Mouse (Mus musculus) spleen, postnatal 14 days (tissue): ENCODE results near the gene Npc1l1.
A peak's percentile ranks its signal among the peaks of the same experiment; 100 is the strongest.
"Not testable (repeated sequence)": the region's sequence is repeated elsewhere in the genome, so short reads cannot be mapped to it uniquely, and the experiment has no call there.

Experiments
- DNase-seq, 2 experiments: peaks; one replicate each; pipeline ENCODE4 v3.0.0; 2021 to 2022; ENCODE audit warnings: low spot score in 2 of 2

The Npc1l1 gene

DNA sequence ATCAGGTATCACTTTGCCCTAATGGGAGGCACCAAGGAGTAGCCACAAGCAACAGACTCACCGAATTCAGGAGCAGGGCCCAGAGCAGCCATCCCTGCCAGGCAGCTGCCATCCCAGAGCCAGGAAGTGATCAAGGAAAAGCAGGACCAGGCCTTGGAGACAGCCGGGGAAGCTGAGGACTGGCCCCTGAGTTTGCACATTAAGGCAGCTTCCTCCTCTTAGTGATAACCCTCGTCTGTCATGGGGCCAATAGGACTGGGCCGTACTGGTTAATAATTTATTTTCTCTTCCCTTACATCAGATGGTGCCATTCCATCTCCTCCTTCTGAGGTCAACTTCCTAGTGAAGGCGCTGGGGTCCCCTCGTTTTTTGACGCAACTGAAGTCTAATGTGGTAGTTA lies at the start of gene Npc1l1:
Npc1l1 (minus strand) TSS at position 132 of the 400 bp plus-strand sequence.
- no peak for DNase-seq

DNA sequence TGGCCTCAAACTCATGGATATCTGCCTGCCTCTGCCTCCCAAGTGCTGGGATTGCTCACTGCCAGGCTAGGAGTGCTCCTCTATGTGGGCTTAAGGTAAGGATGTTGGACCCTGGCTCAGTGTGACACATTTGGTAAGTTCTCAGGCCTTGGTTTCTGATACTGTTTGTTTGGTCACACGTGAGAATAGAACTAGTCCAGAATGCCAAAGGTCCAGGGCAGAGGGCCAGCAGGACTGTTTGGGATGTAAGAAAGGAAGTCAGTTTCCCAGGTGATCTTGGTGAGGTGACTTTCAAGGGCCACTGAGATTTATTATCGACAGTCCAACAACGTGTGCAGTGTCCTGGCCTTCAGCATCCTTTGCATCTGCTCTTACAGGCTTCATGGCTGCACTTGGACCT lies 46.5 kb upstream of the Npc1l1 start:
- DNase-seq = no peak

DNA sequence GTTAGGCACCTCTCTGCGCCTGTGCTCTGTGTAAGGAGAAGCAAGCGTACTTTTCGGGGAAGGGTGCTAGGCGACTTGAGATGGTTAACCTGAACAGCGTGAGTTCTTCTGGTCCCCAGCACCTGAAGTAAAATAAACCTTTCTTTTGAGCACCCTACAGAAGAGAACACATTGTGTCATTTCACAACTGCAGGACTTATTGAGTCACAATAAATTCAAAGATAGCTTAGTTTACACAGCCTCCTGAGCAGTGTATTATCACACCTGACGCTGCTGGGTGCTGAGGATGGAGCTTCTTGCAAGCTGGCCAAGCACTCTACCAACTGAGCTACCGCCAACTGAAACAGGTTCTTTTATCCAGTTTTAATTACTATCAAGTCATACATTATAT lies 45.1 kb upstream of the Npc1l1 start:
- no peak for DNase-seq

DNA sequence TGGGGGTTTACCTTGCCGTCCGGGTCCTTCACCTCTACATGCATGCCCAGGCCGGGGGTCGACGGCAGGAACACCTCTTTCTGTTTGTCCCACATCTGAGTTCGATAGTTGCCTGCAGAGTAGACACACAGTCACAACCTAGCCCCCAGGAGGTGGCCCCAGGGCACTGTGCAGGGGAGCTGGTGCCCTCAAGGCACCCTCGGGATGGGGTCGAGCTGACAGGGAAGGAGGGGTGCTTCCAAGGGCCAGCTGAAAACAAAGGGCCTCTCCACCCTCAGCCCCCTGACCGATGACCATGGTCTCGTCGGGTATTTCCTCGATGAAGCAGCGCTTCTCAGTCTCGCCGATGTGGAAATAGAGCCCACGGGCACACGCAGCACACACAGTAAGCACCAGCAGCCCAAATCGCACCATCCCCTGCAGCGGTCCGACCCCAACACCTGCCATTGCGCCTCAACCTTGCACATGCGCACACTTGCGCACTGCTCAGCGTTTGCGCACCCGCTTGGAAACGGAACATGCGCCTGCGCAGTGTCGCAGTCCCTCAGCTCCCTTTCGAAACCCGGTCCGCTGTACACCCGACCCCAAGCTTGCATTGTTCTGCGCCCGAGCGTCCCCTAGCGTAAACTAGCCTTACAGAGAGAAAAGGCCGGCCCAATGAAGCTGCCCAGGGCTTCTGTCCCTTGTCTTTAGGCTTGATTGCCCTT lies 44.6 kb upstream of the Npc1l1 start, which contains the start of gene Tmed4:
Tmed4 (minus strand) TSS at position 484 of the 707 bp plus-strand sequence.
- peak; percentile 94 to 97 for DNase-seq

DNA sequence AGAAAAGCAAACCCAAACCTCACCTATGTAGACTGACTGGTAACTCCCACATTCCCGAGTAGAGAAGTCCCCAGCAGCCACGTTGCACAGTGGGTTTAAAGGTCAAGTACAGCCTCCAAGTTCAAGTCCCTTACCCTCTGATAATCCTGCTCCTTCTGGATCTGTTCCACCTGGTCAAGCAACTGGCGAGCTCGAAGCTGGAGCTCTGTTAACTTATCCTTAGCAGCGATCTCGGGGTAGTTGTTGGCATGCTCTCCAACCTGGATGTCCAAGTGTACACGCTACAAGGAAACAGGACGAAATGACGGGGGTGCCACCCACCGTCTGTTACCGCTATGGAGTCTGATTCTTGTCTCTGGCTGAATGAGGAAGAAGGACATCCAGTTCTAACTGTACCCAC lies 43.7 kb upstream of the Npc1l1 start:
- DNase-seq = no peak

DNA sequence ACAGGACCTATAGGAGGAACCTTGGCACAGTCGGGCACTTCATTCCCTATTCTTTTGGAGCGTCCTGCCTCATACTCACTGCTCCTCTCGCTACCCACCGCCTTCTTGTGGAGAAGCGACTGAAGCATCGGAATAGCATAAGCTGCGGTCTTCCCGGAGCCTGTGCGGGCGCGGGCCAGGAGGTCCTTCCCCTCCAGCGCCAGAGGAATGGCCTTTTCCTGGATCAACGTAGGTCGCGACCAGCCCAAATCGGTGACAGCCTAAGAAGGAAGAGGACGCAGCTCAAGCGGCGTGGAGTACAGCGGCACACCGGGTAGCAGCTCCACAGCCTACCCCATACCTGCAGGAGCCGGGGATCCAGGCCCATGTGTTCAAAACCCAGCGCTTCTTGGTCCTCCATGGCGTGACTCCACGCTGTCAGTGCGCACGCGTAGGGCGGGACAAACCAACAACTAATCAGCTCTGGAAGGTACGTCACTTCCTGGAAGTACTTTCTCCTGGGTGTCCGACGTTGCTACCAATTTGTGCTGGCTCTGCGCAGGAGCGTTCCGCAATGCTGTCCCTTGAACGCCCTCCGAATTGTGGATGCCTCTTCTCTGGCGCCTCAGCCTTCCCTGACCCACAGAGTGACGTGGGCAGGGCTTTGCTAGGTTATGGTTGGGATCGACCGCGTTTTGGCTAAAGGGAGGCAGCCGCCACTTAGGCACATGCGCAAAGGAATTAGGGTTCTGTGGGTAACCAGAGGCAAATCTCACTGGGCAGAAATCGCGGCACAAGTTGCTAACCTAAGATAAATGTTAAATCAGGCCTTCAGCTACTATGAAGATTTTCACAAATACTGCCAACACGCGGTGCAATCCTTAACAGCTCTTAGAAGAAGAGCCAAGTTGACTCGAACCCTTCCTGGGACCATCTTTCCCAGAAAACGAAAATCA lies 37.6 kb upstream of the Npc1l1 start, which contains the start of gene Ddx56:
Ddx56 (minus strand) TSS at position 453 of the 935 bp plus-strand sequence.
- DNase-seq = peak; percentile 75 to 84

DNA sequence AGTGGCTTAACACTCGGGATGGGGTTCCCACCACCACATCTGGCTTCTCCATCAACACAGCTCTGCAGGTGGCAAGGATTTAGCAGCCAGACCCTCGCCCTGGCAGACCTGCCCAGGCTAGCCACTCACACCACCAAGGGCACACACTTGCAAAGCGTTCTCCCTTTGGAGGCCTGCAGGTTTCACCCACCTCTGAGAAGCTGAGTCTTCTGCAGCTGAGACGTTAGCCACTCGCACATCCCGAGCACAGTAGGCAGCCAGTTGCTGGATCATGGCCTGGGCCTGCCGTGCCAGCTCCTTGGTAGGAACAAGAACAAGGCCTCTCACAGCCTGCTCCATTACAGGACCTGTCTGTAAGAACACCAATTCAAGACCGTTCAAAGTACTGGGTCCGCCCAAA lies 36.7 kb upstream of the Npc1l1 start:
- DNase-seq = no peak

DNA sequence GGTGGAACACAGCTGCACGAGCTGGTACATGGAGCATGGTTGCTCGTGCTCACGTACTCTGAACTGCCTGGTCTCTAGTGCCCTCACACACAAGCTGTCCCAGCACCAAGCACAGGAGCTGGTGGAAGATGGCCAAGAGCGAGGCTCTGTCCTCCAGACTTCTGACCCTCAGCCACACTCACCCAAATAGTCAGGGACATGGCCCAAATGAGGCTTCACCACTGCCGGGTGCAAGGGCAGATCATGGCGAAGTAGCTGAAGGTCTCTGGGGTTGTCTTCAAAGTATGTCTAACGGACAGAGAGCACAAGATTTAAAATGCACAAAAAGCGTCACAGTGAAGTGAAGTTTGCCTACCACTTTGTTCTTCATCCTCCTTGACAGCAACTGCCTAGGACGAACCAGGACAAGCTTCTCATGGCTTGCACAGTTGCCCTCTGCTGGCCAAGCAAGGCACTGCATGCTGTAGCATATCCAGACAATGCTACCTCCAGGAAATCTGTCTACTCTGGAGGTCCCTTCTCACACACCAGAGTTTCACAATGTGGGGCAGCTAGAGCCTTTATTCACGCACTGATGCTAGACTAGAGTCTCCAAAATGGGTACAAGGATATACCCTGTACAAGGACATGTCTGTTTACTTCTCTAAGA lies 31.6 kb upstream of the Npc1l1 start:
- DNase-seq = peak; percentile 51 to 64

DNA sequence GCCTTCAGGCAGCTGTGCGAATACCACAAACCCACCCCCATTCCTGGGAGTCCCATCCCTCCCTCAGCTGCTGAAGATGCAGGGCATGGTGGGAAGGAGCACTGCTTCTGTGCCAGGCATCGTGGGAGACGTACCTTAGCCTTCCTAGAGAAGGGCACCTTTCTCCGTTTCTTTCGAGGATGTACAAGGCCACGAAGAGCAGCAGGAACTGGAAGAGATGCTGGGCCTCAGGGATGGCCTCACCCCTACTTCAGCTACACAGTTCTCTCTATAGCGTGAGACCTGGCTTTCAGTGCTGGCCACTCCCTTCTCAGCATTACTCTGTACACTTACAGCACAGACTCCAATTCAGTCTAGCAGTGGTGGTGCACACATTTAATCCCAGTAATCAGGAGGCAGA lies 29.5 kb upstream of the Npc1l1 start:
- no peak for DNase-seq

DNA sequence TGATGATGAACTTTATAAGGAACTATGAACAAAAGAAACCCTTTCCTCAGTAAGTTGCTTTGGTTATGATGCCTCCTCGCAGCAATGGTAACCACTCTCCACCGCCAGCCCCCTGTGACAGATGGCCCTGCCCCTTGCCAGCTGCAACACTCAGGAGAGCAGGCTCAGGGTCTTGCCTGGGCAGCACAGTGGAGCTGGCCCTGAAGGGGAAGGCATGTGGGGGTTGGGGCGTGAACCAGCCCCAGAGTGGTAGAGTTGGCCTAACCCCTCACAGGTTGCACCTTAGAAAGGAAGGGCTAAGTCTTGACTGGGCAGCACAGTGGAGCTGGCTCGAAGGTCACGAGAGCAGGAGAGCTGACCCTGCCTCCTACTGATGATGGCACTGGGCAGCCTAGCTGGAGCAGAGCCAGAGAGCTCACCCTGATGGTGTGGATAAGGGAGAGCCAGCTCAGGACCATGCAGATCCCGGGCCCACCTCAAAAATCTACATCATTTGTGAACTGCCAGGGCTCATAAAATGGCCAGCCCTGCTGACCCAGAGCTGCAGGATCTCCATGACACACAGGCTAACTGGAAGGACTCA lies 26.6 kb upstream of the Npc1l1 start:
- DNase-seq = no peak

DNA sequence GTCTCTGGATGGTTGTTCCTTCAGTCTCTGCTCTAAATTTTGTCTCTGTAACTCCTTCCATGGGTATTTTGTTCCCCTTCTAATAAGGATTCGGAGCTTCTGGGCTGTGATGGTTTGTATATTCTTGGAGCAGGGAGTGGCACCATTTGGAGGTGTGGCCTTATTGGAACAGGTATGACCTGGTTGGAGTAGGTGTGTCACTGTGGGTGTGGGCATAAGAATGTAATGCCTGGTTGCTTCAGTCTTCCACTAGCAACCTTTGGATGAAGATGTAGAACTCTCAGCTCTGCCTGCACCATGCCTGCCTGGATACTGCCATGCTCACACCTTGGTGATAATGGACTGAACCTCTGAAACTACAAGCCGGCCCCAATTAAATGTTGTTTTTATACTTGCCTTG lies 24.7 kb upstream of the Npc1l1 start:
- not testable (repeated sequence) for DNase-seq

DNA sequence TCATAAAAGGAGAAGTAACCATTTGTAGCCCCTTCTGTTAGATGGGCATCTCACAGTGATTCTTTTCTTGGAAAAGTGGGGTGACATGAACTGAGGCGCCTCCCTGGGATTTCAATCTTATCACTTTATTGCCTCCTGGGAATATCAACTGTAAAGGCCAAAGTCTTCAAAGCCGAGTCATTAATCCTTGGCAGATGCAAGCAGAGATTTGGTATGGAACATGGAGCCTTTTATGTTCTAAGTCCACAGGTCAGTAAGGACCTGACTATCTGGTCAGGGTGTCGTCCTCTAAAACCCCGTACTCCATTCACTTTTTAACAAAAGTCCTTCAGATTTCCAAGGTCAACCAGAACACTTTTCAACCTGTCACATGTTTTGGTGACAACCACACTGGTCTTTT lies 22.9 kb upstream of the Npc1l1 start:
- no peak for DNase-seq

DNA sequence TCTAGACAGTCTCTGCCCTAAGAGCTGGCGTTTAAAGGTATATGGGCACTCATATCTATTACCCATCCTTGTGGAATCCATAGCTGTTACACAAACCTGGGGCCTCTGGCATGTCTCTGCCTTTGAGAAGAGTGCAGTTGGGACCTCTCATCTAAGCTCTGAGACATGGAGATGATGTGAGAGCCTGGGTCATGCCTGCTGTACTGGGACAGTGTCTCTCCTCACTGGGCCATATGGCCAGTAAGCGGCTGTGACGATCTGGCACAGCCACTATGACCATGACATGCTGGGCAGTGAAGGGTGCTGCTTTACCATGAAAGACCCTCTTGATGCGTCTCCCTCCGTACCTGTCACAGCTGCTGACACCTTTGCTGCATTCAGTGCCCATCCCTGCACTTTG lies 22.3 kb upstream of the Npc1l1 start:
- no peak for DNase-seq

DNA sequence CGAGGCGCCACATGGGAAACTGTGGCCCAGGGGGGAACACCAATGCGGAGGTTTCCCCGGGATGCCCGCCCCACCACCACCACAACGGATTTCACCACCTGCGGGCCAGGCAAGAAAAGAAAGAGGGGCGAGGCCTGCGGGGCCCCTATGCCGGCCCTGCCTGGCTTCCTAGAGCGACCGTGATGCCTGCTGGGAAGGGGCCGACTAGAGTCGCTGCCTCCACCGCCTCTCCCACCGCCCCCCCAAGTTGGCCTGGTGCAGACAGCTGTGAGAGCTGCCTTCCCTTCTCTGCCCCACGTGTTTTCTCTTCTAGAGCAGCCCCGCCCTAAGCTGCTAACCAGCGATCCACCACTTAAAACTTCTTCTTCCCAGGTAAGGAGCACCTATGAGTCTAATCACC lies 14.8 kb upstream of the Npc1l1 start:
- no peak for DNase-seq

DNA sequence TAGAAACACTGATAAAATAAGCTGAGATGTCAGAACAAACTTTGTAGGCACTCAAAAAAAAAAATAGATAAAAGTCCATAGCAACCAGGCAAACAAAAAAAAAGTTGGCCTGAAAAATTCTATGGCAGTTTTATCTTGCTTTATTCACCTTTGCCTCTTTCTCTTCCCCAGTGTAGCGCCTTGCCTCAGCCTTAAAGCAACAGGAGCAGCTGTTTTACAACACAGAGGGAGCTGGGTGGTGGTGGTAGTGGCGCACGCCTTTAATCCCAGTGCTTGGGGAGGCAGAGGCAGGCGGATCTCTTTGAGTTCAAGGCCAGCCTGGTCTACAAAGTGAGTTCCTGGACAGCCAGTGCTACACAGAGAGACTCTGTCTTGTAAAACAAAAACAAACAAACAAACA lies 3.1 kb upstream of the Npc1l1 start:
- no peak for DNase-seq

DNA sequence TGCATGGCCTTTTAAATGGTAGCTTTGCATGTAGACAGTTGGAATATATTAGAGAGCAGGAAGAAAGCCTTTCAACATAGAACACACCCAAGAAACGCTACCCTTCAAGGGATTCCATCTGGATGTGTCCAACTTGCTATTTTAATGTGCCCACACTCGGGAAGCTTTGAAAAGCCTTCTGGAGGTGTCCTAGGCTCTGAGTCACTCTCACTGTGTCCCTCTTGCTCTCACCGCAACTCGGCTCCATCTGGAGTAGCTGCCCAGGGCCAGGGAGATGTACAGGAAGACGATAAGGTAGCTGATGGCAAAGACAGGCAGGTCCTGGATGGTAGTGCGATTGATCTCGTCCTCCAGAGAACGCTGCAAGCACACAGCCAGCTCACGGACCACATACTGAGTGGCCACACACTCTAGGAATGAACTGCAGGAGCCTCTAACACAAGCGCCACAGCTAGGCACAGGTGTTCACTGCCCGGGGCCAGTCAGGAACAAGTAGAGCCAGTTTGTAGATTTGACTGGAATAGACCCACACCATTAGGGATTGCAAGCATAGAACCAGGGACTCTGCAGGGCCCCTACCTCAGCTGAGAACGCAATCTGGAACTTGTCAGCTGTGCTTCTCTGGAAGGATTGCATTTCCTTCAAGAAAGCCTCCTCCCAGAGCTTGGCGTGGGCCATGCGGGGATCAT lies 5.3 kb downstream of the Npc1l1 start:
- DNase-seq = no peak

DNA sequence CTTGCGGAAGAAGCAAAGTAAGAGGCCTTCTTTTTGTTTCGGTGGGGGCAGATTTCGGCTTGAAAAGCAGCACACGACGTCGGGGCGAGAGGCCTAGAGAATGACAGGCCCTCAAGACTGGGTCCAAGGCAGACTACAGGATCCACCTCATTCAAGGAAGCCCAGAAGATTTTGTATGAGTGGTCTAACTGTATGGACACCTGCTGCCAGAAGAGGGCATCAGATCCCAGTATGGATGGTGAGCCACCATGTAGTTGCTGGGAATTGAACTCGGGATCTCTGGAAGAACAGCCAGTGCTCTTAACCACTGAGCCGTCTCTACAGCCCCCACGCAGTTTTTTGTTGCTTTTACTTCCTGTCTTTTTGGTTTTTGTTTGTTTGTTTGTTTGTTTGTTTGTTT lies 7.8 kb downstream of the Npc1l1 start:
- DNase-seq = no peak

DNA sequence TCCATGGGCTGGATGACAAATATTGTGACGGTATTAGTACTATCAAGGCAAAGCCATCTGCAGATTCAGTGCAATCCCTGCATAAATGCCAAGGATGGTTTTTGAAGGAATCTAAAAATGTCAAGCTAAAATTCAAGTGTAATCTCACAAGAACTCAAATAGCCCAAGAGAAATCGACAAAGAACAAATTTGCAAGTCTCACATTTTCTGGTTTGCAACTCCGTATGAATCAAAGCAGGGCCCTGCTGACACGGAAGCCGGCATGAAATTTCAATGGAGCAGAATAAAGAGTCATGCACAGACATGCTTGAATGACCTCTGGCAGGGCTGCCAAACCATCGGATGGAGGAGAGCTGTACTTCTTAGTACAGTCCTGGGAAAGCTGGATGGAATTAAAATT lies 10.0 kb downstream of the Npc1l1 start:
- DNase-seq = no peak

DNA sequence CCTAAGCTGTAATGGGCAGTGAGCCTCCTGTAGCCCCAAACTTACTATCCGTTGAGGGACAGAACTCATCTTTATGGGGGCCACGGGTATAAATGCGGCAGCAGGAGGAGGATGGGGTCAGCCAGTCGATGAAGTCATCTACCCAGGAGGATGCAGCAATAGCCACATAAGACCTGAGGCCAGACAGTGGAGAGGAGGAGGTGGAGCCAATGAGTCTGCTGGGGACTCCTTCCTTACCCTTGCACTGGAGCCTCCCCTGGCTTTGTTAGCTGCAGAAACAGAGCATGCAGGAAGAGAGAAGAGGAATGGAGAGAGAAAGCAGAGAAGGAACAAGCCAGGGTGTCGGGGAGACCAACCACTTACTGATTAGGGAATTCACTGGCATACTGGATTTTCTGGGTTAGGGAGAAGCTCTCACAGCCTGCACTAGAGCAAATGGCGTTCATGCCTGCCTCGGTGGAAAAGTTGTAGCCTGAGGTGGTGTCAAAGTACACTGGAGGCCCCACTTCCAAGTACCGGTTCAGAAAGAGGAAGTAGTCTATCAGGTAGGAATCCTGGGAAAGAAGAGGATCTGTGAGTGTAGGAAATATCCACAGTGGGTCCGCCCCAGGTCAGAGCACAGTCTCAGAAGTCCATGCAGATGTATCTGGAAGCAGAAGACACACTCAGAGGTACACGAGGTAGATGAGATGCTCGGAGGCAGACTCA lies 11.6 kb downstream of the Npc1l1 start:
- no peak for DNase-seq

DNA sequence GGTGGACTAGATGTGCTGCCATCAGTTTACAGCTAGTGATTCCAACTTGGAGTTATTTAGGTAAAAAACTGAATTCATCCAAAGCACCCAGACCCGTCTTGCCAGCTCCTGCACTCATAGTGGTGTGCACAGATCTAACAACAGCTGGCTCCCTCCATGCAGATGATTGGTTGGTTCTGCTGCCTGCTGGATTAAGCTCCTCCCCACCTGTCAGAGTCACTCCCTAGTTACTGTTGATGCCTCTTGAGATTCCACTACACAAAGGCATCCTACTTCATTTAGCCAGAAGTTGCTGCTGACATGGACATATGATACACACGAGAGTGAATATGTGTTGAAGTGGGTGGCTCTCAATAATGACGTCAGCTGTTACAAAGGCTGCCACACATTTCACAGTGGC lies 13.1 kb downstream of the Npc1l1 start:
- DNase-seq = no peak

DNA sequence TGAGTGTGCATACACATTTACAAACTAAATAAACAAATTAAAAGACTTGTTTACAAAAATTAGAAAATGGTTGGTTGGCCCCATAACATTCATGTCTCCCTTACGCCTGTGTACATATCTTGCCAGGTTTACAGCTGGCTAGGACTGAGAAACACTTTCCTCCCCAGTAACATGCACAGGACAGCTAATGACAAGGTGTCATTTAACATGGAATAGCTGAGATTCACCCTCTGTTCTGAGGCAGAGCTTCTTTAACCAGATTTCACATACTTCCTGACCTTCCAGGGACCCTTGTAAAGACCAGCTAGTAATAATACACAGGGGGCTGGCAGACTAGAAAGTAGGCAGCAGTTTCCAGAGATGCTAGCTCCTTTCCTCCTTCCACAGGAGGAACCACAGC lies 21.8 kb downstream of the Npc1l1 start:
- DNase-seq = no peak
